Mouse (Mus musculus): ENCODE measurements around the gene Mpig6b. TPM values are rescaled to one million over a fixed set of nuclear protein-coding genes. Genes with fewer than 3 reads are reported as not detected.

Mpig6b gene
- polyA plus RNA-seq, 1 experiment from 2014 or later = 0.52 TPM

GRCm38 (mm10) chr17:35063466-35063865, 2.5 kb downstream of the Mpig6b start:
- Histone ChIP-seq H3K4me1 (ENCODE audit: insufficient read depth, low read length) (peaks cover 38% of the 10 kb centered on the region), H3K4me3 (ENCODE audit: low read length) (no peak overlapping the region), H3K27ac (ENCODE audit: low read length) (no peak overlapping the region), H3K27me3 (ENCODE audit: insufficient read depth, low read length) (0 out of 2 replicates have a peak, but pooled peaks cover 7% of the 10 kb centered on the region), H3K9ac (replicated peaks; ENCODE audit: low read length) (no peak overlapping the region), H3K36me3 (ENCODE audit: insufficient read depth, low read length) (peaks cover 26% of the 10 kb centered on the region), H3K9me3 (ENCODE audit: low read length) (no peaks in the 10 kb centered on the region), H3K4me2 (replicated peaks; ENCODE audit: low read depth, low read length) (no peak overlapping the region)
- 77% methylated on average over 3 of the region's 3 CpGs for WGBS
- no peak for ATAC-seq (ENCODE audit: low FRiP score, low TSS enrichment)

- Histone ChIP-seq H3K9me3 (ENCODE audit: low read length) (no peaks in the 10 kb centered on the region), H3K4me2 (replicated peaks; ENCODE audit: low read depth, low read length) (no peak overlapping the region), H3K9ac (replicated peaks; ENCODE audit: low read length) (no peak overlapping the region), H3K27ac (ENCODE audit: low read length) (no peak overlapping the region), H3K4me3 (ENCODE audit: low read length) (no peak overlapping the region), H3K4me1 (ENCODE audit: insufficient read depth, low read length) (peaks cover 41% of the 10 kb centered on the region), H3K36me3 (ENCODE audit: insufficient read depth, low read length) (peaks cover 45% of the 10 kb centered on the region), H3K27me3 (ENCODE audit: insufficient read depth, low read length) (0 out of 2 replicates have a peak, but pooled peaks cover 3% of the 10 kb centered on the region)
- 76% methylated on average over 8 of the region's 8 CpGs for WGBS
- ATAC-seq (ENCODE audit: low FRiP score, low TSS enrichment) = no peak
These were observed 4.7 kb downstream of the Mpig6b start for GRCm38 (mm10) chr17:35061299-35061698.

- Histone ChIP-seq H3K4me1 (ENCODE audit: insufficient read depth, low read length) (peaks cover 43% of the 10 kb centered on the region), H3K9me3 (ENCODE audit: low read length) (no peaks in the 10 kb centered on the region), H3K27me3 (ENCODE audit: insufficient read depth, low read length) (no peaks in the 10 kb centered on the region), H3K27ac (ENCODE audit: low read length) (no peak overlapping the region), H3K4me2 (replicated peaks; ENCODE audit: low read depth, low read length) (peak overlapping the region; percentile 84), H3K9ac (replicated peaks; ENCODE audit: low read length) (peak overlapping the region; percentile 95), H3K4me3 (ENCODE audit: low read length) (peak overlapping the region; percentile 93), H3K36me3 (ENCODE audit: insufficient read depth, low read length) (peaks cover 49% of the 10 kb centered on the region)
- no peak for ATAC-seq (ENCODE audit: low FRiP score, low TSS enrichment)
- 56% methylated on average over 22 of the region's 22 CpGs for WGBS
These were observed 5.2 kb downstream of the Mpig6b start for GRCm38 (mm10) chr17:35060737-35061297.

- no peak for ATAC-seq (ENCODE audit: low FRiP score, low TSS enrichment)
- Histone ChIP-seq H3K4me2 (replicated peaks; ENCODE audit: low read depth, low read length) (peak overlapping the region; percentile 84), H3K9ac (replicated peaks; ENCODE audit: low read length) (peak overlapping the region; percentile 95), H3K27me3 (ENCODE audit: insufficient read depth, low read length) (no peaks in the 10 kb centered on the region), H3K4me1 (ENCODE audit: insufficient read depth, low read length) (peaks cover 39% of the 10 kb centered on the region), H3K4me3 (ENCODE audit: low read length) (peak overlapping the region; percentile 93), H3K36me3 (ENCODE audit: insufficient read depth, low read length) (peaks cover 57% of the 10 kb centered on the region), H3K27ac (ENCODE audit: low read length) (no peak overlapping the region), H3K9me3 (ENCODE audit: low read length) (no peaks in the 10 kb centered on the region)
- 14% methylated on average over 14 of the region's 14 CpGs for WGBS
These were observed 5.9 kb downstream of the Mpig6b start for GRCm38 (mm10) chr17:35060071-35060470.

GRCm38 (mm10) chr17:35058911-35059892, 6.8 kb downstream of the Mpig6b start, which contains the start of gene Ddah2:
Gene Ddah2 (plus strand): TSS chr17:35059035.
- Histone ChIP-seq H3K9me3 (ENCODE audit: low read length) (no peaks in the 10 kb centered on the region), H3K4me1 (ENCODE audit: insufficient read depth, low read length) (peaks cover 33% of the 10 kb centered on the region), H3K27ac (ENCODE audit: low read length) (peak within 1 kb of the TSS; percentile 96), H3K27me3 (ENCODE audit: insufficient read depth, low read length) (no peaks in the 10 kb centered on the region), H3K4me2 (replicated peaks; ENCODE audit: low read depth, low read length) (peak within 1 kb of the TSS; percentile 84), H3K36me3 (ENCODE audit: insufficient read depth, low read length) (peaks cover 64% of the 10 kb centered on the region), H3K9ac (replicated peaks; ENCODE audit: low read length) (peak within 1 kb of the TSS; percentile 95), H3K4me3 (ENCODE audit: low read length) (peak within 1 kb of the TSS; percentile 93)
- peak; percentile 95 for ATAC-seq (ENCODE audit: low FRiP score, low TSS enrichment)
- WGBS = under 1% methylated on average over 57 of the region's 57 CpGs

- peak overlapping the region; percentile 95; the same call in 1 of the 2 replicates for H3K9ac ChIP-seq (replicated peaks; ENCODE audit: low read length)
- no peak for ATAC-seq (ENCODE audit: low FRiP score, low TSS enrichment)
- peaks cover 72% of the 10 kb centered on the region for H3K36me3 ChIP-seq (ENCODE audit: insufficient read depth, low read length)
- no peaks in the 10 kb centered on the region for H3K9me3 ChIP-seq (ENCODE audit: low read length)
- H3K27ac ChIP-seq (ENCODE audit: low read length) = peak overlapping the region; percentile 96
- H3K27me3 ChIP-seq (ENCODE audit: insufficient read depth, low read length) = no peaks in the 10 kb centered on the region
- 57% methylated on average over 9 of the region's 9 CpGs for WGBS
- H3K4me3 ChIP-seq (ENCODE audit: low read length) = peak overlapping the region; percentile 93
- peak overlapping the region; percentile 84; the same call in 1 of the 2 replicates for H3K4me2 ChIP-seq (replicated peaks; ENCODE audit: low read depth, low read length)
- H3K4me1 ChIP-seq (ENCODE audit: insufficient read depth, low read length) = peaks cover 28% of the 10 kb centered on the region
These were observed 7.7 kb downstream of the Mpig6b start for GRCm38 (mm10) chr17:35058316-35058715.

GRCm38 (mm10) chr17:35057090-35057489, 8.9 kb downstream of the Mpig6b start:
- H3K36me3 ChIP-seq (ENCODE audit: insufficient read depth, low read length) = peaks cover 73% of the 10 kb centered on the region
- H3K4me1 ChIP-seq (ENCODE audit: insufficient read depth, low read length) = peaks cover 38% of the 10 kb centered on the region
- WGBS = 83% methylated on average over 3 of the region's 3 CpGs
- no peak overlapping the region for H3K4me3 ChIP-seq (ENCODE audit: low read length)
- no peak overlapping the region for H3K27ac ChIP-seq (ENCODE audit: low read length)
- no peaks in the 10 kb centered on the region for H3K27me3 ChIP-seq (ENCODE audit: insufficient read depth, low read length)
- H3K9me3 ChIP-seq (ENCODE audit: low read length) = no peaks in the 10 kb centered on the region
- no peak overlapping the region for H3K9ac ChIP-seq (replicated peaks; ENCODE audit: low read length)
- ATAC-seq (ENCODE audit: low FRiP score, low TSS enrichment) = no peak
- H3K4me2 ChIP-seq (replicated peaks; ENCODE audit: low read depth, low read length) = no peak overlapping the region

- 92% methylated on average over 7 of the region's 7 CpGs for WGBS
- no peak for ATAC-seq (ENCODE audit: low FRiP score, low TSS enrichment)
- Histone ChIP-seq H3K4me3 (ENCODE audit: low read length) (no peak overlapping the region), H3K4me2 (replicated peaks; ENCODE audit: low read depth, low read length) (no peak overlapping the region), H3K36me3 (ENCODE audit: insufficient read depth, low read length) (peaks cover 63% of the 10 kb centered on the region), H3K9me3 (ENCODE audit: low read length) (no peaks in the 10 kb centered on the region), H3K9ac (replicated peaks; ENCODE audit: low read length) (no peak overlapping the region), H3K4me1 (ENCODE audit: insufficient read depth, low read length) (peaks cover 36% of the 10 kb centered on the region), H3K27me3 (ENCODE audit: insufficient read depth, low read length) (no peaks in the 10 kb centered on the region), H3K27ac (ENCODE audit: low read length) (no peak overlapping the region)
These were observed 10.1 kb downstream of the Mpig6b start for GRCm38 (mm10) chr17:35055691-35056495.

GRCm38 (mm10) chr17:35052271-35052798, 13.6 kb downstream of the Mpig6b start:
- Histone ChIP-seq H3K27me3 (ENCODE audit: insufficient read depth, low read length) (no peaks in the 10 kb centered on the region), H3K36me3 (ENCODE audit: insufficient read depth, low read length) (peaks cover 46% of the 10 kb centered on the region)

More at GRCm38 (mm10) chr17:35052271-35052798, 13.6 kb downstream of the Mpig6b start:
- Histone ChIP-seq H3K4me3 (ENCODE audit: low read length) (peak overlapping the region; percentile 86), H3K9me3 (ENCODE audit: low read length) (no peaks in the 10 kb centered on the region), H3K27ac (ENCODE audit: low read length) (peak overlapping the region; percentile 99), H3K4me1 (ENCODE audit: insufficient read depth, low read length) (peaks cover 44% of the 10 kb centered on the region), H3K9ac (replicated peaks; ENCODE audit: low read length) (peak overlapping the region; percentile 96), H3K4me2 (replicated peaks; ENCODE audit: low read depth, low read length) (peak overlapping the region; percentile 94)
- no peak for ATAC-seq (ENCODE audit: low FRiP score, low TSS enrichment)
- 72% methylated on average over 12 of the region's 12 CpGs for WGBS
